Mouse (Mus musculus): ENCODE results near the gene Rack1. TPM values are rescaled to one million over a fixed set of nuclear protein-coding genes. Genes with fewer than 3 reads are reported as not detected.
"Not testable (repeated sequence)": the region's sequence is repeated elsewhere in the genome, so short reads cannot be mapped to it uniquely, and the experiment has no call there.

Rack1 gene
- total RNA-seq, 2 experiments from 2014 or later: 215 to 226 TPM

DNA sequence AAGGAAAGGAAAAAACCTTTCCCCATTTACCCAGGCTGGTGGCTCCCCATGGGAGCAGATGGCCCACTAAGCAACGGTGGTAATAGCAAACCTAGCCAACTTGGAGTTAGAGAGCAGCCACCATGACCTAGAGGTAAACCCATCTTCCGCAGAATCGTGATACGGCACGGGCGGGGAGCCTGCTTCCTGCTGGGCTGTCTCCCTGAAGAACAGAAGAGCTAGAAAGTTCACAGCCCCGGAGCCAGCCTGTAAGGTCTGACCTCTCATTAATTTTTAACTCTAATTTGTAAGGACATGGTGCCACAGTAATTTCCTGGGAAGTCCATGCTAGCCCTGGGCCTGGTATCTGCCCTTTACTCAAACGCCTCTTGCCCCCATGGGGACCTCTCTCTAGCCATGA lies 9.2 kb upstream of the Rack1 start:
- DNase-seq (ENCODE audit: low spot score in 2 of 2): no peak
- intact Hi-C loops (cut with DNase I): no loop called here

DNA sequence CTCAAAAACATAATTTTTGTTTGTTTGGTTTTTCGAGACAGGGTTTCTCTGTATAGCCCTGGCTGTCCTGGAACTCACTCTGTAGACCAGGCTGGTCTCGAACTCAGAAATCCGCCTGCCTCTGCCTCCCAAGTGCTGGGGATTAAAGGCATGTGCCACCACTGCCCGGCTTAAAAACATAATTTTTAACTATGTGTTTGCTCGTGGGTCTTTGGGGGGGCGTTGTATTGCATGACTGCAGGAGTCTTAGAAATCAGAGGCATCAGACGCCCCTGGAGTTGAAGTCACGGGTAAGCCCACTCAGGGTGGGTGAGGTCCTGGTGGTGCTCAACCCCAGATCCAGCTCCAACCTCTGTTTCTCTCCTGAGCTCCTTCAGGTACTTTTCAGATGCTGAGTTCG lies 8.2 kb upstream of the Rack1 start:
- DNase-seq (ENCODE audit: low spot score in 2 of 2); intact Hi-C loops (cut with DNase I): not testable (repeated sequence)

DNA sequence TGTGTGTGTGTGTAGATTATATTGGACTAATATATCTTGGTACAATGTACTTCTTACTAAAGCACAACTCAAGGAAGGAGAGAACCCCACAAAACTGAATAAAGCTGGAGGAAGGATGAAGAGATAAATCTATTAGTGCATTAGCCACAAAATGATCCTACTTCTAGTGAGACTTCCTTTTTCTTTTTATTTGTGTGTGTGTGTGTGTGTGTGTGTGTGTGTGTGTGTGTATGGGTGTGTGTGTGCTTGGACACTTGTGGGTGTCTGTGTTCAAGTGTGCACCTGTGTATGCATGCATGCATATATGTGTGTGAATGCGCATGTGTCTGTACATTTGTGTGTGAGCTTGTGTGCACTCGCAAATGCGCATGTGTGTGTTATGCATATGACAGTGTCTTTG lies 6.9 kb upstream of the Rack1 start:
- DNase-seq (ENCODE audit: low spot score in 2 of 2): no peak
- intact Hi-C loops (cut with DNase I): no loop called here

DNA sequence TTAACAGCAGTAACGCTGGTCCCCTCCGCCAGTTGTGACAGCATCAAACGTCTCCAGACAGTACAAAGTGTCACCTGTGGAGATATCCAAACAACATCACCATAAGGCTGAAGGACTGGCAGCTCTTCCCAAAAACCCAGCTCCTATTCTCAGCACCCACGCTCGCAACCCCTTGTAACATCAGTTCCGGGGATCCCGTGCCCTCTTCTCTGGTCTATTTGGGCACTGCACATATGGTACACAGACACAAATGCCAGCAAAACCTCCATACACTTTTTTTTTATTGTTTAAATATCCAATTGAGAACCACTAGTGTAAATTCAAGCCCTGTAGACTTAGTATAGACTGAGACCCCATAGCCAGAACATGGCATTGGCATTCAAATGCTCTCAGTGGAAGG lies 4.9 kb upstream of the Rack1 start:
- intact Hi-C loops (cut with DNase I): no loop called here
- no peak for DNase-seq (ENCODE audit: low spot score in 2 of 2)

DNA sequence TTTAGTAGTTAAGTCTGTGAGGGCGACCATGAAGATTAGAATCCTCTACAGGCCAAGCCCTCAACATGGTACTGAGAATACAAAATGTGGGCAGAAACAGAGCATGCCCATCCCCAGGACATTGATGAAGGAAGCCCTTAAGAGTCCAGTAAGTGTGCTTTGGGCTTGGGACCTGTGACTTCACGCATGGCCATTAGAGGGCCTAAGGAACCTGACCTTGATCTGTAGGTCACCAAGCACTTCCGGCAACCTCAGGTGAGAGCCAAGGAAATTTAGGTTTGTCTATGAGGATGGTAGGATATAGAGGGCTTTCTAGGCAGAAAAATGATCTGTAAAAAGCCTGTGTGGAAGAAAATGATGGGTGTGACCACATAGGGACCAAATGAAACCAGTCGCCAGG lies 3.8 kb upstream of the Rack1 start:
- intact Hi-C loops (cut with DNase I): no loop called here
- no peak for DNase-seq (ENCODE audit: low spot score in 2 of 2)

DNA sequence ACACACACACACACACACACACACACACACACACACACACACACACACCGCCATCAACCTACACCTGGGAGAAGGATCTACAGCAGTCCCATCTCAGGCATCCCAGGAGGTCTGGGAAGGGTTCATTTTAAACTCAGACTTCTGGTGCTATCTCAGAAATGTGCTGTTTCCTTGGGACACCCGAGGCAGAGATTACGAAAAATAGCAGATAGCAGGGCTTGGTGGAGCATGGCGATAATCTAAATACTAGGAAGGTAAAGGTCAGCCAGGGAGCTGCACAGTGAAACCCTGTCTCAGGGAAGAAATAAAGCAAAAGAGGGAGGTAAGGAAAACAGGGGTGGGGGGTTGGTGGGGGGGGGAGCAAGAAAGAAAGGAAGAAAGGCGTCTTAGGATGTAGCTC lies 2.8 kb upstream of the Rack1 start:
- intact Hi-C loops (cut with DNase I): no loop called here
- DNase-seq (ENCODE audit: low spot score in 2 of 2): no peak

DNA sequence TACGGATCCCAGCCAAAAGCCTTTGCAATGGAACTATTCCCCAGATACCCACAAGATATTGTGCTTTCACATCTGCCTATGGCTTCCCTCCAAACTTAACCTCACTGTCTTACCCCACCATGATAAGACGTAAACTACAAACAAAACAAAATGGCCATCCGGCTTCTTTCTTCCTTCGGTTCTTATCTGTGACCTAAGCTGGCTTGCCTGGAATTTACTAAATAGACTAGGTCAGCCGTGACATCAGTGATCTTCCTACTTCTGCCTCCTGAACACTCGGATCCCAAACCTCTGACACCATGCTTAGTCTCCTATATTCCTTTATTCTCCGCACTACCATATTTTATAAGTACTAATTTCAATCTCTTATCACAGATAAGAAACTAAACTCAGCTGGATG lies 1.8 kb upstream of the Rack1 start:
- intact Hi-C loops (cut with DNase I): no loop called here
- DNase-seq (ENCODE audit: low spot score in 2 of 2): no peak

DNA sequence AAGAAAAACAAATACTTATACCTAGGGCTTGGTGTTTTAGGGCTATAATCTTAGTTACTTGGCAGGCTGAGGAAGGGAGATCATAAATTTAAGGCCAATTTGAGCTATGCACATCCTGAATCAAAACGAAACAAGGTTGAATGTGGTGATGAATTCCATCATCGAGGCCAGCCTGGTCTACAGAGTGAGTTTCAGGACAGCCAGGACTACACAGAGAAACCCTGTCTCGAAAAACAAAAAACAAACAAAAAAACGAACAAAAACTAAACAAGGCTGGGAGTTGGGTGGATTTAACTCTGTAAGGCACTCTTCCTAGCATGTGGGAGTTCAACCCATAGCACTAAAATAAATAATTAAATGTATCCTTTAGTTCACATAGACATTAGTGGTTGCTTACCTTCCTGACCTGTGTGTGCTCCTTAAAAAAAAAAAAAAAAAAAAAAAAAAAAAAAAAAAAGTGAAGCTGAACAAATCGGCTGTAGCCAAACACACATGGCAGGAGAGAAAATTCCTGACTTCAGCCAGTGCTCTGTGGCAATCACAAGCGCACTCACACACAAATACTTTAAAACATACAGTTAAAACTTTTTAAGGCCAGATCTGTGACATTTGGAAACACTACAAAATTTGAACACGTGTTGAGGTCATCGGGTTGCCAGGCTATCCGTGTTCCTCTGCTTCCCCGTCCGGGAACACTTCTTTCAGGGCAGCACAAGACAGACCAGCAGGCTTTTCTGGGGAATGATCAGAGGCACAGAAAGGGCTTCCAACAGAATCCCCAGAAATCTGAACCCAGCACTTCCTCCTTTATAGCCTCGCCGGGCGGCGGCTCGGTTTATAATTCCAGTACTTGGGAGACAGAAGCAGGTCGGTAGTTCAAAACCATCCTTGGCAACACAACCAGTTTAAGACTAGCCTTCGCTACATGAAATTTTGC lies 880 bp upstream of the Rack1 start:
- DNase-seq (ENCODE audit: low spot score in 2 of 2): no peak
- intact Hi-C loops (cut with DNase I): no loop called here

DNA sequence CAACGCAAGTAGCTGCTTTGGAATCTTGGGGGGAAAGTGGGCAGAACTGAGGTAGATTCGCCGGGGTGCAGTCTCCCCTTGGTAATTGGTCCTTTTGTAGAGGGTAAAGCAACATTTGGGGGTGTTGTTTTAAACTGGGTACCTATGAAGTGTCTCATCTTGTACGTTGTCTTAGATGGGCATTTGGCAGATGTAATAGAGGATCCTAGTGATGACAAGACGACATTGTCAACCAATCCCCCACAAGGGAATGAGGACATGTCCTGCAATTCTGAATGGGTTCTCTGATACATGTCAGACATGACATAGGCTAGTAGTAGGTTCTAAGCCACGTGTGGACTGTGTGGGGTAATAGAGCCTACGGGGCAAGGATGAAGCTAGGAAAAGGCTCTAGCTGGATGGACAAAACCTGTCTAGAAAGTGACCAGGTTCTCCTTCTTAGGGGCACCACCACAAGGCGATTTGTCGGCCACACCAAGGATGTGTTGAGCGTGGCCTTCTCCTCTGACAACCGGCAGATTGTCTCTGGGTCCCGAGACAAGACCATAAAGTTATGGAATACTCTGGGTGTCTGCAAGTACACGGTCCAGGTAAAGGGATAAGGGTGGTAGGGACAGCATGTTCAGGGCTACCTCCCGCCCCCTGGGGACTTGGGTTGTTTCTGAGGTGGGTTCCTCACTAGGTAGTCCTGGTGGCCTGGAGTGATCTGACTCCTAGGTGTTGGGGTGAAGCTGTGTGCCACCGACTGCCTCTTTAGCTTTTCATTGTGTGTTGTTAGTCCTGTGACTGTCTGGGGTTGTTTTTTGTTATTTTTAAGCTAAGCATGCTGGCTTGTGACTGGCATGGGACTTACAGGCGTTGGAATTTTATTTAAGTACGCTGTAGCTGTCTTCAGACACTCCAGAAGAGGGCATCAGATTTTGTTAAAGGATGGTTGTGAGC lies 2.0 kb downstream of the Rack1 start:
- no peak for DNase-seq (ENCODE audit: low spot score in 2 of 2)
- intact Hi-C loops (cut with DNase I): loop anchor here (2.0 to 10.0 kb wide), 2 partner anchors 15 to 443 kb away; partner anchors contain the start of genes Mgat1 and Trim41

DNA sequence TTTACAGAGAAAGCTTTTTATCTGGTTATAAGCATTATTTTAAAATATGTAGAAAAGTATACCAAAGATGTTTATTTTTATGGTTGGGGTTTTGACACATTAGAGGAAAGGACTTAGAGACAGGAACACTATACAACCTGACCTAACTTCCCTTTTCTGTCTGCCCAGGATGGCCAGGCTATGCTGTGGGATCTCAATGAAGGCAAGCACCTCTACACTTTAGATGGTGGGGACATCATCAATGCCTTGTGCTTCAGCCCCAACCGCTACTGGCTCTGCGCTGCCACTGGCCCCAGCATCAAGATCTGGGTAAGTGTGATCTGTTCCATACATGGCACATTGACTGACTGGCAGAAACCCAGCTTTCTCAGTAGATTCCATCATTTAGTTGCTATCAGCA lies 3.9 kb downstream of the Rack1 start:
- intact Hi-C loops (cut with DNase I): loop anchor here (10.0 kb wide), 1 partner anchor 441 kb away; the partner anchor contains the start of gene Mgat1

DNA sequence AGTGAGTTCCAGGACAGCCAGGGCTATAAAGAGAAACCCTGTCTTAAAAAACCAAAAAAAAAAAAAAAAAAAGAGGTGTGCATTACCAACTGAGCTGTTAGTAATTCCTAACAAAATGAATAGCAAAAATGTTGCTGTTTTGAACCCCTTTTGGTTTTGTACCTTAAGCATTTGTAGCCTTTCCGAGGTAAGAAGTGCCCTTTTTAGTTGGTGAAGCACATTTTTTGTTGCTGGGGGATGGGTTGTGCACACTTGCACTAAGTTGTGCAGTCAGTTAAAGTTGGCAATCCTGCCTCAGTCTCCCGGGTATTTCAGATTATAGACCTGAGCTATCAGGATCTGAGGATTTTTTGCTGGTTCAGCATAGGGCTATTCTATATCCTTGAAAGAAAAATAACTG lies 4.8 kb downstream of the Rack1 start:
- intact Hi-C loops (cut with DNase I): loop anchor here (10.0 kb wide), 1 partner anchor 440 kb away; the partner anchor contains the start of gene Mgat1
- DNase-seq (ENCODE audit: low spot score in 2 of 2): no peak

More for the DNA sequence above, 3.9 kb downstream of the Rack1 start:
- DNase-seq (ENCODE audit: low spot score in 2 of 2): no peak

DNA sequence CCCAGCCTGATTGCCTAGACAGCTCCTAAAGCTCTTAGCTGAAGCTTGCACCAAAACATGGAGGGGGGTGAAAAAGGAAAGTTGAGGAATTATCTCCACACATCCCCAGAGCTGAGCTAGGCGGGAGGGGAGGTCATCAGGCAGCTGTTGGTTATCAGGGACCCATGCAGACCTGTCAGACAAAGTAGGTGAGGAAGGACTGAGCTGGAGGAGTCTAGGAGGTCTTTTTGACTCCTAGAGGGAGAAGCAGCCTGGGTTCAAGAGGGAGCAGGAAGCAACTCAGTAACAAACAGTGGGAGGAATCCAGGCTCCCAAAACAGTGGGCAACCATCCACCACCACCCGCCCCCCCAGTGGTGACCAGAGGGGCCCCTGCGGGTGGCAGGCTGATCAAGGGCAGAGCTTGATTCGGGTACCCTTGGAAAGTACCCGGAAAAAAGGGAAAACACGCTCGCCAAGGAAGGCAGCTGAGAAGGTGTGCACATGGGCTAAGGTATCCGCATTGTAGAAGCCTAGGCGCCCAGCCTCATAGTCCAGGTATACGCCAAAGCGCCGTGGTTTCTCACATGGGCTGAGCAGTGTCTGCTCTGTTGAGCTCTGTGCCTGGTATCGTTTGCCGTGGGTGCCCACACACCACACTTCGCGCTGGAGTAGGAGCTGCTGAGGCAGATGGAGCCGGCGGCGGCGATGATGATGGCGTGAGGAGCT lies 6.9 kb downstream of the Rack1 start:
- intact Hi-C loops (cut with DNase I): loop anchor here (10.0 kb wide), 1 partner anchor 438 kb away; the partner anchor contains the start of gene Mgat1
- DNase-seq (ENCODE audit: low spot score in 2 of 2): peak in 1 of 2 experiments; percentile 56

DNA sequence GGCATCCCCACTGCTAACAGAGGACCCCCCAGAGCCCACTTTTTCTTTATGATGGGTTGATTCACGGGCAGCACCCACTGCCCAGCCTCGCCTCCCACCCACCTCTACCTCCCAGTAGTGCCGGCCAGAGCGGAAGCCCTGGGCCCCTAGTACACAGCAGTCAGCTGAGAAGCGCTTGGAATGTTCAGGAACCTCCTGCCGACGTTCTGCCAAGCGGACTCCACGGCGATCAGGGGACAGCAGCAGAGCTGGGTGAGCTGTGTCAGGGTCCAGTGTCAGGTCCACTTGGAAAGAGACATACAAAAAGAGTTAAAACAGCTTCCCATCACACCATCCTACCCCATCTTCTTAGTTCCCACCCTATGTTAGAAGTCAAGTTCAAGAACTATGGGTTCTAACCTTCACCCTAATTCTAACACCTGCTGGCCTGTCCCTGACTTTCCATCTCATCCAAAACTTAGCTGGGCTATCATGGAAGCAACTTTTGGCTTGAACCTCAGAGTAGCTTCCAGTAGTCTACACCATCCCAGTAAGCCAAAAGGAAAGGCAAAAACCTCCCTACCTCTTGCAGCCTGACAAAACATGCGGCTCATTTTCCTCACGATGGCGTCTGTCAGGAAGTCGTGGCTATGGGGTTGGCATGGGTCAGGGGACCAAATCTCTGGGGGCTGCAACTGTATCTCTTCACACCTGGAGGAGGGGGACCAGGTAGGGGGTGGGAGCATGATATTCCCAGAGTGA lies 7.6 kb downstream of the Rack1 start:
- intact Hi-C loops (cut with DNase I): loop anchor here (10.0 kb wide), 1 partner anchor 437 kb away; the partner anchor contains the start of gene Mgat1
- DNase-seq (ENCODE audit: low spot score in 2 of 2): peak in 1 of 2 experiments; percentile 59

DNA sequence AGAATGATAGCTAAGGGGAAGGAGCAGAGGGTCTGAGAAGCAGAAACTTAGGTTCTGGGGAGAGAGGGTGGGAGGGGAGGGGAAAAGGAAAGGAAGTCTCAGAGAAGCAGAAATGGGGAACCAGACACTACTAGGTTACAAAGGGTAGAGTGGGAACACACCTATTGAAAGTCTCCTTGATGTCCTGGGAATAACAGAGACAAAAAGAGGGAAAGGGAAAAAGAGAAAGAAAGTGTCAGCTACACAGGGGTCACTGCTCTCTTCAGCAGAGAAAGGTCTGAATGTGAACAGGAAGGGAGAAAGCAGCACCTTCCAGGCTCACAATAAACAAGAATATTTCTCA lies 8.1 kb downstream of the Rack1 start:
- intact Hi-C loops (cut with DNase I): loop anchor here (10.0 kb wide), 1 partner anchor 437 kb away; the partner anchor contains the start of gene Mgat1
- DNase-seq (ENCODE audit: low spot score in 2 of 2): no peak

DNA sequence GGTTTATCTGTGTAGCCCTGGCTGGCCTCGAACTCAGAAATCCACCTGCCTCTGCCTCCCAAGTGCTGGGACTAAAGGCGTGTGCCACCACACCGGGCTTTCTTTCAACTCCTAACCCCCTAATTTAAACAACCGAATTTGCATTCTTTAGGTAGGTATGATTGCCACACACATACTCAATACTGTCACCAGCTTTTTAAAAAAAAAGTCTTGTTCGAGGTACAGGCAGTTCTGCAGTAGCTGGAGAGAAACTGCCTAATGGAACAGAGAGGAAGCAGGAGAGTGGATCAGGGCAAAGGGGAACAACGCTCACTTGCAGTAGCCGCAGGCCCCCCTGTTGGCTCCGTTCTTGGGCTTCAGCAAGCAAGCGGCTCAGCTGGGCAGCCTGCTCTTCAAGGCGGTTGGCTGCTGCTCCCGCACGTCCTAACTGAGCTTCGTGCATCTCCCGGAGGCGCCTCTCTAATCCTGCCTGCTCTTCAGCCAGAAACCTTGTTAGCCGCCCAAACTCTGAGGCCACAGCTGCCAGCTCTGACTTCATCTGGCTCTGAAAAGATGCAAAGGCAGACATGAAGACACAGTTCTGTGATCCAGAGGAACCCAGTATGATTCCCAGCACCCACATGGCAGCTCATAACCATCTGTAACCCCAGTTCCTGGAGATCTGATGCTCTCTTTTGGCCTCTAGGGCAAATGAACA lies 8.8 kb downstream of the Rack1 start:
- DNase-seq (ENCODE audit: low spot score in 2 of 2): no peak
- intact Hi-C loops (cut with DNase I): loop anchor here (10.0 kb wide), 1 partner anchor 436 kb away; the partner anchor contains the start of gene Mgat1

DNA sequence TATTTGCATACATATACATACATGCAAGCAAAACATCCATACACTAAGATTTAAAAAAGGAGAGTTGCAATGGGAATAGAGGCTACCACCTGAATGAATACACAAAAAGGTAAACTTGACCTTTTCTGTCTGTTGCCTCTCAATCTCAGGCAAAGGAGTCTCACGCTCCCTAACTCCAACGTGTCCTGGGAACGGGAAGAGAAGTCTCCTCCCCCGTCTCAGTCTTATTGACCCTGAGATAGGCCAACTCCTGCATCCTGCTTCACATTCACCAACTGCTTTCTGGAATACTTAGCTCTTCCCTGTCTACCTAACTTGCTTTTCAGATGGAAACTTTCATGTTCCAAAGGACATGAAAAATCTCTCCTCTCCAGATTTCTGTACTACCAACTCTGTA lies 9.3 kb downstream of the Rack1 start:
- intact Hi-C loops (cut with DNase I): loop anchor here (10.0 kb wide), 1 partner anchor 435 kb away; the partner anchor contains the start of gene Mgat1

DNA sequence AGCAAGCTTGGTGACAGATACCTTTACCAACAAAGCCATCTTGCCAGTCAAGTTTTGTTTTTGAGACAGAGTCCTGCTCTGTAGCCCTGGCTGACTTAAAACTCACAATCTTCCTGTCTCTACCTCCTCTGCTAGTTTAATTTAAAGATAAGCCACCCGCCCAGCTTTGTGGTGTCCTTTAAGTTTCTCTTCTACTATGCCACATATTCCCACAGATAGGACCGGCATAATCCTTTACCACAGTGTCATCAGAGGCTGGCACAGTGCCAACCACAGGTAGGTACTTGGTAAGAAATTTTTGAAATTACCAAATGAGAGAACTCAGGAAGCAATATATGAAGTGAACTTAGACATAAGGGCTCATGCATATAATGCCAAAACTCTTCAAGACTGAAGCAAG lies 10.0 kb downstream of the Rack1 start:
- intact Hi-C loops (cut with DNase I): no loop called here
- no peak for DNase-seq (ENCODE audit: low spot score in 2 of 2)

More for the DNA sequence above, 9.3 kb downstream of the Rack1 start:
- DNase-seq (ENCODE audit: low spot score in 2 of 2): no peak

DNA sequence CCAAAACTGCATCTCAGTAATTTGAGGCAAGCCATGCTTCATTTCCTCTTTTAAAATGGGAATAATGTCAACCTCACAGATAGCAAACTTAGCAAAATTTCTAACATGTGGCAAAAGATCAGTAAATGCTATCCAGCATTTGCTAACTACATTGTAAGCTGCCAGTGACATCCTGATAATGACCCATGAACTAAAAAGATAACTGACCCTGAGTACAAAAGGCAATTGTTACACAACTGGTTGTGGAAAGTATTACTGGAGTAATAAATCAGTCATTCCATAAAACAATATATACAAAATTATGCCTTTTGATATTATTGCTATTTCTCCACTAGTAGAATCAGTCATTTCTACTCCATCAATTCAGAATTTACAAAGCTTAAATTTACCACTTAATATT lies 13.7 kb downstream of the Rack1 start:
- DNase-seq (ENCODE audit: low spot score in 2 of 2): no peak
- intact Hi-C loops (cut with DNase I): no loop called here

Measured in left cerebral cortex, postnatal 36 days (tissue).